Mouse (Mus musculus): ENCODE results near the gene Lca5.

DNA sequence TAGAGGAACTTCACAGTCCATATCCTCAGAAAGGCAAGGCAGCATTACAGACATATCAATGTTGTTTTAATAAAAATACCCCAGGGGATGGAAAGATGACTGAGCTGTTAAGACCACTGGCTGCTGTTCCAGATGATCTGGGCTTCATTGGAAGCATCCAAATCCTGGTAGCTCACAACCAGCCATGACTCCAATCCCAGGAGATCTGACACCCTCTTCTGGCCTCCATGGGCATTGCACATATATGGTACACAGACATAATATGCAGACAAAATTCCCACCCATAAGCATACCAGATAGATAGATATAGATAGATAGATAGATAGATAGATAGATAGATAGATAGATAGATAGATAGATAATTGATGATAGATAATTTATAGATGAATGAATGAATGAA lies 59.6 kb downstream of the Lca5 start:
- TF ChIP-seq CTCF (IDR thresholded peaks at IDR 0.05; ENCODE audit: low read depth, low read length), result no peak
- TF ChIP-seq POLR2AphosphoS5 (IDR thresholded peaks at IDR 0.05; ENCODE audit: insufficient replicate concordance, low read depth, low read length), result no peak
- TF ChIP-seq TAL1 (conservative IDR thresholded peaks at IDR 0.05; ENCODE audit: low read depth, low read length), result no peak
- TF ChIP-seq GATA2 (IDR thresholded peaks at IDR 0.05; ENCODE audit: borderline replicate concordance, low read depth, low read length), result no peak
